Mouse (Mus musculus): ENCODE data around the gene Nrsn2.

Nrsn2 gene

DNA sequence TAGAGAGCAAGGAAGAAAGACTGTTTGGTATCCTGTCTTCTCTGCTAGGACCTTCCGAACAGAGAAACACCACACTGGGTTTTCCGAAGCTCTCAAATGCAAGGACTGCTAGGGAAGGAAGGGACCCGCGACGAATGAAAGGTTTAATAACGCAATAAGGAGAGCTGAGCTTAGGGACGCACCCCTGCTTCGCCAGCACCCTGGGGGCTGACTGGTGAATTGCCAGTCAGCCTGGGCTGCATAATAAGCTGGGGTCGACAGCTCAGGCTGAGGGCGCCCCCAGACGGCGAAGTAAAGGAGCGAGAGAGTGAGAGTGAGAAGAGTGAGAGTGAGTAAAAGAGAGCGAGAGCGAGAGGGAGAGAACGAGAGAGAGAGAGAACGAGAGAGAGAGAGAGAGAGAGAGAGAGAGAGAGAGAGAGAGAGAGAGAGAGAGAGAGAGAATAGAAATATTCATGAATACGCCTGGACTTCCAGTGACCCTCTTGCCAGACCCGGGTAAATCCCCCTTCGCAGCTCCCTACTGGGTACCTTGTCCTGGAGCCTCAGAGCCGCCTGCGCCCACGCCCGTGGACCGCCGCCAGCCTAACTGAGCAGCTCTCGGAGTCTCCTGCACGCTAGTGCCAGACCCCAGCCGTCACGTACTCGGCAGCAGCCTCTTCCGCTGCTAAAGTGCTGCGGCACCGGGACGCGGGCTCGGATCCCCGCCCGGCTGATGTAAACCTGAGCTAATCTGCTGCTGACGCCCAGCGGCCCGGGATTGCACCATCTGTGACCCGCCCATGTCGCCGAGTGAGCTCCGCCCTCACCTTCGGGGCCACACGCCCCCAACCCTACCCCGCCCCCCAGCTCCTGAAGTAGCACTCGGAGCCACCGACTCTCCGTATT, 32.9 kb downstream of the Nrsn2 start, which contains the start of gene Trib3:
TSS of gene Trib3 (minus strand) at position 704 of the 885 bp plus-strand sequence.
- DNase-seq (ENCODE audit: low spot score in 2 of 2), result peak; percentile 64 to 74

DNA sequence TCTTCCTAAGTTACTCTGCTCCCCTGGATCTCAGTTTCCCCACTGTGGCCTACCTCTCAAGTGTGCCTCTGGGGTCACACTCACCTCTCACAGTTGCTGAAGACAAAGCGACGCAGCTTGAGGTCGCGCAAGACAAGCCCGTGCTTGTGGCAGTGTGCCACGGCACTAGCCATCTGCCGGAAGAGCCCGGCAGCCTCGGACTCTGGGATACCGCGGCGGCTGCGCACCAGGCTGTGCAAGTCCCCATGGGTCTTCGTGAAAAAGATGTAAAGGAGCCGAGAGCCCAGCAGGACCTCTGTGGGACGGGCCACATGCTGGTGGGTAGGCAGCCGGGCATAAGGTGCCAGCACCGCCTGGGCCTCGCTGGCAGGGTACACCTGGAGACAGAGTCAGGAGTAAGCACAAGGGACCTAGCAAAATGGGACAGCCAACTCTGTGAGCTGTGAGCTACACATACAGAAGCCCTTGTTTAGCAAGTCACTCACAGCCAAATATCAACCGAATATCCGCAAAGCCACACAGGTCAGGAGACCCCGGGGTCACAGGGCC, 36.7 kb downstream of the Nrsn2 start:
- no peak for DNase-seq (ENCODE audit: low spot score in 2 of 2)

DNA sequence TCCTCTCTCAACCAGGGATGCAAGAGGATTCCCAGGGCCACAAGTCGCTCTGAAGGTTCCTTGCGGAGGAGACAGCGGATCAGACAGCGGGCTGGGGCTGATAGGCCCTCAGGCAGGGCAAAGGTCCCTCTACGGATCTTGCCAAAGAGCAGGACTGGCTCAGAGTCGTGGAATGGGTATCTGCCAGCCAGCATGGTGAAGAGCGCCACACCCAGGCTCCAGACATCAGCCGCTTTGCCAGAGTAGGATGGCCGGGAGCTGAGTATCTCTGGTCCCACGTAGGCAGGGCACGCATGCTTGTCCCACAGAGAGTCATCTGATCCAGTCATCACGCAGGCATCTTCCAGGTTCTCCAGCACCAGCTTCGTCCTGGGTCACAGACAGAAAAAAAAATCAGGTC, 38.1 kb downstream of the Nrsn2 start:
- DNase-seq (ENCODE audit: low spot score in 2 of 2), result no peak

DNA sequence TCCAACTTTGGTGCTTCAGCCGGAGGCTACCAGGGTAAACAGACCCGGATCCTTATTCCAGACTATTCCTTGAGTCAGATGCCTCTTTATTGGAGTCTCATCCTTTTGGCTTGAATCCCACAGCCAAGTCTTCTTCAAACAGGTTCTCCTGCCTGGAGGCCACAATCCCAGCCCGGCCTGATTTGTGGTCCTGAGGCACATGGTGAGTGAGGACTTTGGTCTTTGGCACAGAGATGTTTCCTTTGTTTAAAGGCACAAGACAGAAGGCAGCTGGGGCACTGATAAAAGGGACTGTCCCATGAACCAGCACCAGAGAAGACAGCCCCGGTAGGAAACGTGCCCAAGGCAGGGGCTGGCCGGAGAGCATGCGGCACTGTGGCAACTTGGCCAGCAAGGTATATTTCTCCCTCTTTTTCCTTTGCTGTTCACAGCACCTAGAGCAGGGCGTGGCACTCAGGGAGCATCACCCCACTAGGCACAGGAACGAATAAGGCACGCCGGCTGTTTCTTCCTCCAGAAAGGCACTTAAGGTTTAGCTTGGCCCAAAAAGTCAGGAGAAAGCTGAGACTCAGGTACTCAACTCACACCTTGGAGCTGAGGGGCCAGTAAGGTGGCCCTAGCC, 38.7 kb downstream of the Nrsn2 start:
- no peak for DNase-seq (ENCODE audit: low spot score in 2 of 2)

DNA sequence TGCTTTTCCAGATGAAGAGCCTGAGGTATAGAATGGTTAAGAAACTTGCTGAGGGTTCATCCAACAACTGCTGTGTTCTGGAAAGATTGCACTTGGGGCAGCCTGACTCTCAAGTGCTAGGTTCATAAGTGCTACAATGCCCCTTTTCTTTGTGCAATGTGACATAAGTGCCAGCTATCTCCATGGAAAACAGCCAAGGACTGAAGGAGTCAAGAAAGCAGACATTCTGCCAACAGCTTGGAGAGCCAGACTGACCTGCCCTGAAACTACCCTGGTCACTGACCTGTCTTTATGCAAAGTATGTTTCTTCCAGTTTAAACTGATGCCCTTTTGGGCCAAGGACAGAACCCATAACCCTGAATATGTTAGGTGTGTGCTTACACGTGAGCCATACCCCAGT, 39.6 kb downstream of the Nrsn2 start:
- DNase-seq (ENCODE audit: low spot score in 2 of 2), result no peak

DNA sequence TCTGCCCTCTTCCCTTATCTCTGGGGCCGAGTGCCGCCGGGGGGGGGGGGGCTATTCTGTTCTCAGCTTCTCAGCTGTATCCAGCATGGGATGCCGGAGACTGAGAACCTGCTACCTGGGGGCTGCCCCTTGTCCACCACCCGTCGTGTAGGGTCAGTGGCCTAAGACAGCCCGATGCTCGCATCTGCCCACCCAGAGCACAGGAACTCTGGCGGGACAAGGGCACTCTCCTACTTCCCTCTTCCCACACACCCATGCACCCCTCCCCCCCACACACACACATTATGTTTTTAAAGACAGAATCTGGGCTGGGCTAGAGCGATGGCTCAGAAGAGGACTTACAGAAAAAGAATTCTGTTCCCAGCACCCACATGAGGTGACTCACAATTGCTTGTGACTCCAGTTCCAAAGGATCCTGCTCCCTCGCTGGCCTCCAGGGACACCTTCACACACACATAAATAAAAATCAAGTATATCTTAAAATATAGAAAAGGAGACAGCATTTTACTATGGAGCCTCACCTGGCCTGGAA, 41.1 kb downstream of the Nrsn2 start:
- DNase-seq (ENCODE audit: low spot score in 2 of 2), result no peak

DNA sequence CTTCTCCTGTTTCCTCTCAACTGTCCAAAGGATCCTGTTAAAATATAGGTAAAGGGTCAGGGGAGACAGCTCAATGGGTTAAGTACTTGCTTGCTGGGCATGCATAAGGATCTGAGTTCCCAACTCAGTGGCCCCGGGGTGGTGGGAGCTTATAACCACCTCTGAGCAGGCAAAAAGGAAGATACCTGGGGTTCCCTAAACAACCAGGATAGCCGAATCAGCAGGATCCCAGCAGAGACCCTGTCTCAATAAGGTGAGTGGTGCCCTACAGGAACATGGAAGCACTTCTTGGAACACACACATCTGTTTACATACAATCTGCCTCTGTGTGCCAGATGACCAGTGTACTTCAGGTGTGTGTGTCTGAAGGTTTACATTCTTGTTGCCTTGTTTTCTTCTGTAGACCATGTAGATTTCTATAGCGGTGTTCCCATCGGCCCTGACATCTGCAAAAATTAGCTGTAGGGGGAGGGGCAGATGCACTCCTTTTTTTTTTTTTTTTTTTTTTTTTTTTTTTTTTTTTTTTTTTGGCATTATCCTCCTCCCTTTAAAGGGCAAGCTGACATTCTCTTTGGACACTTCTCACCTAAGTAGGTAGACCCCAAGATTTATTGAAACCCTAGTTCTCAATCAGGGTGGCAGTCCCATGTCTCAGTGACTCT, 43.0 kb downstream of the Nrsn2 start:
- DNase-seq (ENCODE audit: low spot score in 2 of 2), result no peak

DNA sequence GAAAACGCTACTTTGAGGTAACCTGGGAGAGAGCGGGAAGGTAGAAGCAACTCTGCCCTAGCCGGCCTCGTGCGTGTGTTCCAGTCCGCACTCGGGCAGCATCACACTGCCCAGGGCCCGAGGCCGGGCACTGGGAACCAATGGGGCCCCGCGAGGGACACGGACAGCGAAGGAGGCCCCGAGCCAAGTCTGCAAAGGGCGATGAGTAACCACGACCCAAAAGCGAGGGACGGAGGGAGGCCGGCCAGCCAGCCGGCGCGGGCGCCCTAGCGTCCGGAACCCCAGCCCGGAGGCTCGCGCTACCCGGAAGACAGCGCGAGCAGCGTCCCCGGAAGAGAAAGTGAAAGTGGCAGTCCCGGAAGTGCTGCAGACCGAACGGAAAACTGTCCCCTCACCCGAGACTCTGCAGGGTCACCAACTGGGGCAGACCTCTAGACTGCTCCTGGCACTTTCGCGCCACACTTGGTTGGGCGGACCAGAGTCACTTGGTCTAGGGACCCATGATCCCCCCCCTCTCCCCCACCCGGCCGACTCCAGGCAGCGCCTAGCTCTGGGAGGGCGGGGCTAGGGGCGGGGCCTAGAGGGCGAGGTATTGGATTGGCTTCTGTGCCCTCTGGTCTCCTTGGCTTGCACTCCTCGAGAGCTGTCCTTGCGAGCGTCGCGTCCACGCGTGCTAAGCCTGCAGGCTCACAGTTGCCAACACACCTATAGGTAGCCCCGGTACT, 44.2 kb downstream of the Nrsn2 start, which contains the start of gene Rbck1:
TSS of gene Rbck1 (minus strand) at position 553 of the 725 bp plus-strand sequence.
- peak; percentile 84 to 92 for DNase-seq (ENCODE audit: low spot score in 2 of 2)

DNA sequence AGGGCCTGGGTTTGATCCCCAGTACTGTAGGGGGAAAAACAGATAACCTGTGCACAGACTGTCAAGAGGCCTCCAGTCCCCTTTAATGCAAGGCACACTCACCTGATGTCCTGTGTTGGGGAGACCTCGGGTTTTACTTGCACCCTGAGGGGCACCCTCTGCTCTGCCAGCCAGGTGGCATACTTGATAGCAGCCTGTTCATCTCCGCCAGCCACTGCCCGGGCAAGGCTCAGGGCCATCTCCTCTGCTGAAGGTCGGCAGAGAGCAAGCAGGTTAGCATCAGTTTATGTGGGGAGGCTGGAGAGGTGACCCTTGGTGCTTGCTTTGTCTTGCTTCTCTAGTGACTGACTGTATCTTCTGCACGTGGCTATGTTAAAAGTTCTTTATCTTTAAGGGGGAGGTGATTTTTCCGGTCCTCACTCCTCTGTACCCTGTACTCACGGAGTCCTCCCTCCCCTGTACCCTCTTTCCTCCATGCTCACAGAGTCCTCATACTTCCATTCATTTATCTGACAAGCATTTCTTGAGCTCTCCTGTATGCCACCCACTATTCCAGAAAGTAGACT, 45.5 kb downstream of the Nrsn2 start:
- no peak for DNase-seq (ENCODE audit: low spot score in 2 of 2)

DNA sequence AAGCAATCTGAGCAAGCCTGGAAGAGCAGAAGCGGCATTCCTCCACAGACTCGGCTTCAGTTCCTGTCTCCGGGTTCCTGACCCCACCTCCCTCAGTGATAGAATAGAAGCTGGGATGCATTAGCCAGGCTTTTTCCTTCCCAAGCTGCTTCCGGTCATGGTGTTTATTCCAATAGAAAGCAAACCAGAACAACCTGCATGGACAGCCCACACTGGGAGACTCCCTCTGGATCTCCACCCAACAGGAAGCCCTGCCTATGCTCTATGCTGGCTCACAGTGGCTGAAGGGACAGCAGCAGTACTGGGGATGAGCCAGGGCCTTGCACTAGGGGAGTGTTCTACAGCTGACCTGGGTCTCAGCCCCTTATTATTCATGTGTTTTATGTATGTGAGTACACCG, 48.5 kb downstream of the Nrsn2 start:
- DNase-seq (ENCODE audit: low spot score in 2 of 2), result no peak

DNA sequence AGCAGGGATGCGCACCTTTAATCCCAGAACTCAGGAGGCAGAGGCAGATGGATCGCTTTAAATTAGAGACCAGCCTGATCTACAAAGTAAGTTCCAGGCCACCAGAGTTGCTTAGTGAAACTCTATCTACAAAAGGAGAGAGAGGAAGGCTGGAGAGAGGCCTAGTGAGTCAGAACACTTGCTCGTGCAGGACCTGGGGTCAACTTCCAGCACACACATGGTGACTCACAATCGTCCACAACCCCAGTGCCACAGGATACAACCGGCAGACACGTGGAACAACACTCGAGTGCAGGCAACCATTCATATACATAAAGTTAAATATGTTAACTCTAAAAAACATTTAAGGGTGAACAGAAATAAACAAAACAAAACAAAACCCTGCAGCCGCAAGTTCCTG, 49.8 kb downstream of the Nrsn2 start:
- DNase-seq (ENCODE audit: low spot score in 2 of 2), result no peak

DNA sequence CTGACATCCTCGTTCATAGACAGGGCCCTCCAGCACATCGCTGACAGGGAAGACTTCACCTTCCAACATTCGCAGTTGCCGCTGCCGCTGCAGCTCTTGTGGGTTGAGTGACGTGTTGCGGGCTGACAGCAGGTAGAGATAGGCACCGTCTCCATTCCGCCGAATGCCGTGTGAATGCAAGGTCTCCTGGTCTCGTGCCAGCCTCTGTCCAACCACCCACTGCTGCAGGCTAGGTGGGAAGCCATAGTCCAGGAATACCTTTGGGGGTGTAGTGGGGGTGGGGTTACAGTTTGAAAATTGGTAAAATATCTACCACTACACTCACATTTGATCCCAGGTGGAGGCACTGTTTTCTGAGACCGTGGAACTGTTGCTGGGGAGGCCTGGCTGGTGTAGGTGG, 50.3 kb downstream of the Nrsn2 start:
- no peak for DNase-seq (ENCODE audit: low spot score in 2 of 2)

DNA sequence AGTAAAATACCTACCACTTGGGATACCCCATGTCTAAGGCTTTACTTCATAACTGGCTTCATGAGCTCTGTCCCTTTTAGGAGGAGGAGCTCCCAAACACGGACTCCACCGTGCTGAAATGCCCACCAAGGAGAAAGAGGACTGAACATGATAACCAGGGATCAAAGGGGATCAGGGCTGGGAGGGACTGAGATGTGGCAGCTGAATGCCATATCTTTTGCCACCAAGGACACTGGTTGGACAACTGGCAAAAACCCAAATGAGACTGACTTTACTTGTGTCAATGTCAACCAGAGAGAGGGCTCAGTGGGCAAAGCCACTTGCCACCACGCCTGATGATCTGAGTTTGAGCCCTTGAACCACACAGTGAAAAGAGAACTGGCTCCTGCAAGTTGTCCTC, 51.6 kb downstream of the Nrsn2 start:
- DNase-seq (ENCODE audit: low spot score in 2 of 2), result no peak

DNA sequence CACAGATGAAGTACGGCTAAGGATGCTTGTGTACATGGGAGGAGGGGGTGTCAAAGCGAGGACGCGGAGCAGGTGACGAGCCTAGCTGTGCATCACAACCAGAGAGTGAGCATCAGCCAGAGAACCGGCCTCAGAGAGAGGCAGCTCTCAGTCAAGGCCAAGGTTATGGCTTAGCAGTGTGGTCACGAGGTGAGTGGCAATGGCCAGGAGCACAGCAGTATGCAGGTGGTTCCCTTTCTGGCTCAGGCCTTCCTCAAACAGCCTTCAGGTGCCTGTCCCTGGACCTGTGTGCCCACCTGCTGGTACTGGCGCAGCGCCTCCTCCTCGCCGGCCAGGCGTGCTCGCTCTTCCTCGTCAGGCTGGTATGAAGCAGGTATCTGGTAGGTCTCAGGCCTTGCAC, 52.5 kb downstream of the Nrsn2 start:
- DNase-seq (ENCODE audit: low spot score in 2 of 2), result no peak

DNA sequence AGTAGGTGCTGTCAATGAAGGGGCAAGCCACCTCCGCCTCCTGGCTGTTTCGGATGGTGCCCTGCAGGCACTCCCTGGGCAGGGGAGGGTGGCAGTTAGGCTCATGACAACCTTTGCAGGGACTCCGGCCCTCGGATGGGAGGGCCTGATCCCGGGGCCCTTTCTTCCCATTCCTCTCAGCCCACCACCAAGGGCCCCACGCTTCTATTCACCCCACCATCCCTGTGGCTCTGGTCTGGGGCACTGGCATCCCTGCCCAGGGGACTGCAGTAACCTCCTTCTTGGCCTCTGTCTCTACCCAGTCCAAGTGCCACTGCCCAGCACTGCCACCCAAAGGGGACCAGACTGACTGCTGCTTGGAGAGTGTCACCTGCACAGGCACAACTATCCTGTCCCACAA, 54.2 kb downstream of the Nrsn2 start:
- no peak for DNase-seq (ENCODE audit: low spot score in 2 of 2)

DNA sequence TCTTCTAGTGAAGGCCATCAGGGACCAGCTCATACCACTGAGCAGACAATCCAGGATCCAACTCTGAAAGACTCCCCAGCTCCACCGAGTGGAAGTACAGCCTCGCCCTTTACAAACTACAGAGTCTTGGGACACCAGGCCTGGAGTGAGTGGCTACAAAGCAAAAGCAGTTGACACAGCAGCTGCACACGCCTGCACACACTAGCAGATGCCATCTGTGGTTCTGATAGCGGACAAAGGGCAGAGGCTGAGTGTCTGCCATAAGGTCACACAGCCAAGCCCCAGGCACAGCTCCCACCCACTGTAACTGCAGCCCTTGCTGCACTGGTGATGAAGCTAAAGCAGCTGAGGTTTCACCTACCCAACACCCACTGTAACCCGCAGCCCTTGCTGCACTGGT, 54.9 kb downstream of the Nrsn2 start:
- no peak for DNase-seq (ENCODE audit: low spot score in 2 of 2)

Measured in right cerebral cortex, adult 2 months (tissue).